Mouse (Mus musculus) cerebellum, adult 2 months (tissue): ENCODE measurements around the gene Chmp1a. TPM values are rescaled to one million over a fixed set of nuclear protein-coding genes. Genes with fewer than 3 reads are reported as not detected.
"Not testable (repeated sequence)": the region's sequence is repeated elsewhere in the genome, so short reads cannot be mapped to it uniquely, and the experiment has no call there.

ENCODE experiments used
- DNase-seq, 2 experiments: peaks; one replicate each; pipeline ENCODE4 v3.0.0; 2021
- H3K27ac ChIP-seq: fragments of 200-500 bp; 2 replicates; pipeline ENCODE4 v1.5.1; 2012; ENCODE audit warnings: low read length, control low read depth, inconsistent platforms; ENCODE audit not compliant: insufficient read depth
- H3K27me3 ChIP-seq: fragments of 200-500 bp; 2 replicates; pipeline ENCODE4 v1.6.1; 2012; ENCODE audit warnings: inconsistent platforms, mild to moderate bottlenecking, low read length, moderate library complexity; ENCODE audit not compliant: control insufficient read depth, insufficient read depth
- H3K4me1 ChIP-seq: fragments of 200-500 bp; 2 replicates; pipeline ENCODE4 v1.6.1; 2011; ENCODE audit warnings: low read length; ENCODE audit not compliant: control insufficient read depth, insufficient read depth
- H3K4me3 ChIP-seq: fragments of 200-500 bp; replicated peaks from 2 replicates; pipeline ENCODE3; 2011; ENCODE audit warnings: mild to moderate bottlenecking, low read depth, low read length, control low read depth; ENCODE audit not compliant: insufficient read depth
- CTCF ChIP-seq: fragments of 200-500 bp; IDR thresholded peaks from 2 replicates; pipeline ENCODE4 v1.5.1; 2011; ENCODE audit warnings: low read depth, mild to moderate bottlenecking, control low read depth, low read length, moderate library complexity, borderline replicate concordance; ENCODE audit not compliant: insufficient read depth
- POLR2A ChIP-seq: fragments of 200-500 bp; IDR thresholded peaks from 2 replicates; pipeline ENCODE4 v1.6.1; 2011; ENCODE audit warnings: low read length, control low read depth, borderline replicate concordance; ENCODE audit not compliant: insufficient read depth
- WGBS: fragments of 180-500 bp; shearing (Covaris S2); methylation state at CpG from one replicate; pipeline ENCODE4 v1.1.7; 2018; 5-methylcytosine and 5-hydroxymethylcytosine counted together
- polyA plus RNA-seq: library from polyadenylated mRNA; depleted of rRNA; stranded (reverse); fragments of >200 nt; gene quantifications from 2 replicates; pipeline ENCODE4 v1.2.3, GENCODE M21; 2012

The Chmp1a gene
- polyA plus RNA-seq, 1 experiment, result 98.2 TPM

- peaks cover 16% of the 10 kb centered on the region for H3K4me1 ChIP-seq
- H3K27me3 ChIP-seq, result no peaks in the 10 kb centered on the region
- TF ChIP-seq POLR2A, result peak; percentile 63; the same call in 1 of the 2 replicates
- peak; percentile 53; the same call in 1 of the 2 replicates for TF ChIP-seq CTCF
- peak; percentile 85 to 86 for DNase-seq
- WGBS, result under 1% methylated on average over 57 of the region's 57 CpGs
- peak within 1 kb of the TSS; percentile 73 for H3K4me3 ChIP-seq
- H3K27ac ChIP-seq, result peak within 1 kb of the TSS; percentile 27
Observed at GRCm38 (mm10) chr8:123235520-123236497, 23.2 kb upstream of the Chmp1a start, which contains the start of gene Spata2l. TSS of gene Spata2l (minus strand) at chr8:123236233.

DNA sequence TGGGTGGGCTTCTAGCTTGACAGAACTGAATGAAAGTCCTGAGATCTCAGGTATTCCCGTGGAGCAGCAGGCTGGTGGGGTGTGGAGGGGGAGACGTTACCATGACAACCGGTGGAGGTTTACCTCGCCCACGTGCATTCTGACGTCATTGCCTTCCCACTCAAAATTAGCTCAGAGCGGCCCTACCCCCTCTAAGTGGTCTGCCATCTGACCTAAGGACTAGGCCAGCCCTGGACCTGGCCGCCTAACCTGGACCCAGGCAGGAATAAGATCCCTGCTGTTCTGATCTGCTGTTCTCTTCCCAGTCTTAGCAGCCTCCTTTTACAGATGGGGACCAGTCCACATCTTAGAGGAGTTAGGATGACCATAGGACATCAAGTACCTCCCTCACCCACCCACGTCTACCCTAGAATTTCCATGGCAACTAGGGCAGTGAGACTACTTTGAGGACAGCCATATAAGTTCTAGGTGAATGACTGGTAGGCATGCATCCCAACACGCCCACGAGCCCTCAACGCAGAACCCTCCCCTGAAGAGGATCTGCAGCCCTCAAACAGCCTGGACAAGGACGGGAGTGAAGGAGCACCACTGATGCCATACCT lies 22.5 kb upstream of the Chmp1a start:
- DNase-seq, result peak; percentile 65 to 72
- 7% methylated on average over 13 of the region's 13 CpGs for WGBS
- no peaks in the 10 kb centered on the region for H3K27me3 ChIP-seq
- TF ChIP-seq POLR2A, result no peak
- TF ChIP-seq CTCF, result no peak
- H3K27ac ChIP-seq, result peak overlapping the region; percentile 24; the same call in 1 of the 2 replicates
- peak overlapping the region; percentile 73 for H3K4me3 ChIP-seq
- peaks cover 16% of the 10 kb centered on the region for H3K4me1 ChIP-seq

DNA sequence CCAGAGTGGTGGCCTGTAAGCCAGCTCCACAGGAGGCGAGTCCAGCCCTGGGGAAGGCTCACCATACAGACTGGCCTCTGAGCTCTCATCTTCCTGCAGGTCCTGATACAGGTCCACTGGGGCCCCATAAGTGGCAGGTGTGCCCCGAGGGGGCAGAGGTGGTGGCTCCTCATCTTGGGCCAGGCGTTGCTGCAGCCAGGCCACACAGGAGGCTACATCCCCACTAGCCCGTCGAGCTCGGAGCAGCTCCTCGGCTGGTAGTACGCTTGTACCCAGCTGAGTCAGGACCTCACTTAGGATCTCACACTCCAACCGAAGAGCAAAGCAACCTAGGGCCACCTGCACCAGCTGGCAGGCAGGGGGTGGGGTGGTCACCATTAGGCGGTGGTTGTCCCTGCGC lies 21.2 kb upstream of the Chmp1a start:
- WGBS, result 45% methylated on average over 11 of the region's 11 CpGs
- Histone ChIP-seq H3K27me3 (no peaks in the 10 kb centered on the region), H3K4me3 (peak overlapping the region; percentile 9), H3K4me1 (peaks cover 16% of the 10 kb centered on the region), H3K27ac (no peak overlapping the region)
- TF ChIP-seq CTCF, result no peak
- no peak for TF ChIP-seq POLR2A
- DNase-seq, result peak in 1 of 2 experiments; percentile 36

DNA sequence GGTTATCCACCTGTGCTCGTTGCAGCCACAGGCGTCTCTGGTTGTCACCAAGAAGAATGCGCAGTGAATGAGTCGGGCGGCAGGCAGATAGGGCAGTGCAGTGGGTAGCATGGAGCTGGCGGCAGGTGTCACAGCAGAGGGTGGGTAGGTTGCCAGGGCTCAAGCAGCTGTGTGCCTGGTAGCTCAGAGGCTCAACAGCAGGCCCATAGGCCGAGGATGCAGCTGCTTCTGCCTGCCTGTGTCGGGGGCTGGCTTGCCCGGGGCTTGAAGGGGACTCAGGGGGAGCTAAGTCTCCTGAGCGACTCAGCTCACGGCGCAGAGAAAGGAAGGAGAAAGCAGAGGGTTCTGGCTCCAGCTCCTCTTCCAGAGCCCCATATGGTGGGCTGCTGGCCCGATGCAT lies 20.7 kb upstream of the Chmp1a start:
- WGBS, result 22% methylated on average over 13 of the region's 13 CpGs
- TF ChIP-seq CTCF (no peak), POLR2A (no peak)
- DNase-seq, result peak in 1 of 2 experiments; percentile 37

GRCm38 (mm10) chr8:123232553-123232952 lies 20.0 kb upstream of the Chmp1a start:
- peaks cover 16% of the 10 kb centered on the region for H3K4me1 ChIP-seq
- WGBS, result 39% methylated on average over 7 of the region's 7 CpGs
- TF ChIP-seq CTCF (no peak), POLR2A (no peak)
- DNase-seq, result no peak
- H3K4me3 ChIP-seq, result no peak overlapping the region
- no peak overlapping the region for H3K27ac ChIP-seq
- H3K27me3 ChIP-seq, result no peaks in the 10 kb centered on the region

More for the DNA sequence above, 20.7 kb upstream of the Chmp1a start:
- Histone ChIP-seq H3K4me3 (no peak overlapping the region), H3K27me3 (no peaks in the 10 kb centered on the region), H3K4me1 (peaks cover 16% of the 10 kb centered on the region), H3K27ac (no peak overlapping the region)

- 40% methylated on average over 5 of the region's 5 CpGs for WGBS
- no peak overlapping the region for H3K4me3 ChIP-seq
- peaks cover 16% of the 10 kb centered on the region for H3K4me1 ChIP-seq
- H3K27ac ChIP-seq, result no peak overlapping the region
- no peaks in the 10 kb centered on the region for H3K27me3 ChIP-seq
- TF ChIP-seq CTCF (no peak), POLR2A (no peak)
- DNase-seq, result no peak
Observed at GRCm38 (mm10) chr8:123231742-123232141, 19.2 kb upstream of the Chmp1a start.

- WGBS, result 20% methylated on average over 11 of the region's 11 CpGs
- not testable (repeated sequence) for DNase-seq, H3K27me3 ChIP-seq, H3K27ac ChIP-seq, H3K4me3 ChIP-seq
- peaks cover 17% of the 10 kb centered on the region for H3K4me1 ChIP-seq
Observed at GRCm38 (mm10) chr8:123230326-123230725, 17.8 kb upstream of the Chmp1a start.

DNA sequence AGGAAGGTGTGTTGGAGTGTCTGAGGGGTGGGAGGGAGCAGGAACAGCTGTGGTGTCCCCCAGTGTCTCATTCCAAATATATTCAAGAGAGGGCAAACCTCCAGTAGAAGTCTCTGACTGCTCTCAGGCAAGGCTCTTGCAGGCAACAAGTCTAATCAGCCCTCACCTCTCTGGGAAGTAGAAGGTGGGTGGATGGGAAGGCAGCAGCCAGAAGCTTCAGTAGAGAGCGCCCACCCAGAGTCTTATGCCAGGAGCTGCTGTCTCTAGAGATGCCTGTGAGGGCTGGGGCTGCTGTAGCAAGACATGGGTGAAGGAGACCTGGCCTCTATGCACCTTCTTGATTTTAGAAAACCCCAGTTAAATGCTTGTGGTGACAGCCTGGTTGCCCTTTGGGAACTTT lies 15.9 kb upstream of the Chmp1a start:
- no peak overlapping the region for H3K4me3 ChIP-seq
- WGBS, result 100% methylated on average over 1 of the region's 1 CpGs
- no peak overlapping the region for H3K27ac ChIP-seq
- H3K4me1 ChIP-seq, result peaks cover 8% of the 10 kb centered on the region; the same call in 1 of the 2 replicates
- no peak for DNase-seq
- no peaks in the 10 kb centered on the region for H3K27me3 ChIP-seq
- TF ChIP-seq POLR2A (no peak), CTCF (no peak)
